Mouse (Mus musculus) bone marrow macrophage, adult 2 months (primary cell): Measurements from ENCODE around the gene Nrm.

Experiments
- CTCF ChIP-seq: IDR thresholded peaks from 2 replicates; pipeline ENCODE4 v1.5.1; 2012; ENCODE audit warnings: low read depth, mild to moderate bottlenecking, low read length, moderate library complexity
- POLR2A ChIP-seq: IDR thresholded peaks from 2 replicates; pipeline ENCODE4 v1.6.1; 2012; ENCODE audit warnings: mild to moderate bottlenecking, low read depth, low read length, borderline replicate concordance

- TF ChIP-seq POLR2A (no peak), CTCF (no peak)
Observed at GRCm38 (mm10) chr17:35874721-35875120, 13.6 kb downstream of the Nrm start.
